Mouse (Mus musculus) heart, embryonic 14.5 days (tissue): ENCODE data around the gene Man1c1. TPM values are rescaled to one million over a fixed set of nuclear protein-coding genes. Genes with fewer than 3 reads are reported as not detected.

Source experiments
- ATAC-seq: fragments of 200-750 bp; cut with Nextera tagmentation; 2 replicates; pipeline ENCODE4 v1.8.0; 2017; ENCODE audit warnings: low read depth, moderate TSS enrichment; ENCODE audit not compliant: insufficient number of reproducible peaks, insufficient read depth, low FRiP score
- H3K27ac ChIP-seq, 2 experiments: fragments of 200-500 bp in 1 of 2; fragments of 300-500 bp in 1 of 2; sonication (generic) in 1 of 2; replicated peaks in 1 of 2; 2 replicates each; pipeline ENCODE4 v1.5.1; 2012 to 2014; ENCODE audit warnings: low read depth in 2 of 2, low read length in 2 of 2, control low read depth in 1 of 2, mild to moderate bottlenecking in 1 of 2, mixed read lengths in 1 of 2; ENCODE audit not compliant: control insufficient read depth in 1 of 2, insufficient read depth in 1 of 2
- H3K27me3 ChIP-seq: fragments of 300-500 bp; sonication (generic); 2 replicates; pipeline ENCODE4 v1.6.1; 2014; ENCODE audit warnings: mild to moderate bottlenecking, low read length, control low read depth; ENCODE audit not compliant: control insufficient read depth, insufficient read depth
- H3K36me3 ChIP-seq: fragments of 300-500 bp; sonication (generic); 2 replicates; pipeline ENCODE4 v1.6.1; 2014; ENCODE audit warnings: mild to moderate bottlenecking, control low read depth, low read length, mixed read lengths; ENCODE audit not compliant: control insufficient read depth, insufficient read depth
- H3K4me1 ChIP-seq, 2 experiments: fragments of 200-500 bp in 1 of 2; fragments of 300-500 bp in 1 of 2; sonication (generic) in 1 of 2; 2 replicates each; pipeline ENCODE4 v1.6.1; 2012 to 2014; ENCODE audit warnings: low read length in 2 of 2, control low read depth in 1 of 2, mixed read lengths in 1 of 2; ENCODE audit not compliant: control insufficient read depth in 2 of 2, insufficient read depth in 2 of 2
- H3K4me2 ChIP-seq: fragments of 300-500 bp; sonication (generic); 2 replicates; pipeline ENCODE4 v1.6.1; 2014; ENCODE audit warnings: mild to moderate bottlenecking, low read length
- H3K4me3 ChIP-seq, 2 experiments: fragments of 200-500 bp in 1 of 2; fragments of 300-500 bp in 1 of 2; sonication (generic) in 1 of 2; 2 replicates each; pipeline ENCODE4 v1.5.1; 2012 to 2014; ENCODE audit warnings: low read length in 2 of 2, mild to moderate bottlenecking in 2 of 2, control low read depth in 1 of 2, low read depth in 1 of 2, moderate library complexity in 1 of 2; ENCODE audit not compliant: control insufficient read depth in 1 of 2, insufficient read depth in 1 of 2
- H3K9ac ChIP-seq: fragments of 300-500 bp; sonication (generic); 2 replicates; pipeline ENCODE4 v1.6.1; 2014; ENCODE audit warnings: mild to moderate bottlenecking, low read length
- H3K9me3 ChIP-seq: fragments of 300-500 bp; sonication (generic); 2 replicates; pipeline ENCODE4 v1.6.1; 2016; ENCODE audit warnings: low read length, control low read depth; ENCODE audit not compliant: control insufficient read depth
- WGBS: fragments of 180-500 bp; shearing (Covaris S2); extraction: QIAGEN DNeasy Blood & Tissue Kit; methylation state at CpG from one replicate; pipeline ENCODE4 v1.1.7; 2014; 5-methylcytosine and 5-hydroxymethylcytosine counted together
- polyA plus RNA-seq: library from polyadenylated mRNA; unstranded; fragments of >200 nt; fragmentation: Nextera tagmentation; extraction: Ambion mirVana; gene quantifications from 2 replicates; pipeline ENCODE4 v1.2.1, GENCODE M21; 2014

Gene Man1c1
- polyA plus RNA-seq, 1 experiment from 2014 or later: 7.8 TPM

- Histone ChIP-seq H3K9ac (no peak overlapping the region), H3K9me3 (peaks cover 3% of the 10 kb centered on the region; the same call in 1 of the 2 replicates), H3K4me3 (no peak overlapping the region), H3K36me3 (no peaks in the 10 kb centered on the region), H3K4me1 (peaks cover 39 to 51% of the 10 kb centered on the region in 2 experiments), H3K27me3 (no peaks in the 10 kb centered on the region), H3K27ac (no peak overlapping the region), H3K4me2 (no peak overlapping the region)
- ATAC-seq: no peak
- WGBS: 56% methylated on average over 8 of the region's 8 CpGs
Observed at GRCm38 (mm10) chr4:134636406-134636805, 67.7 kb downstream of the Man1c1 start.

- H3K9ac ChIP-seq: no peak overlapping the region
- H3K4me3 ChIP-seq: no peak overlapping the region
- no peak for ATAC-seq
- WGBS: 85% methylated on average over 13 of the region's 13 CpGs
- peaks cover 3% of the 10 kb centered on the region; the same call in 1 of the 2 replicates for H3K9me3 ChIP-seq
- peaks cover 35 to 58% of the 10 kb centered on the region in 2 experiments for H3K4me1 ChIP-seq
- H3K36me3 ChIP-seq: no peaks in the 10 kb centered on the region
- H3K27ac ChIP-seq: no peak overlapping the region
- H3K4me2 ChIP-seq: no peak overlapping the region
- H3K27me3 ChIP-seq: no peaks in the 10 kb centered on the region
Observed at GRCm38 (mm10) chr4:134634001-134634400, 70.1 kb downstream of the Man1c1 start.

GRCm38 (mm10) chr4:134632131-134632711 lies 71.9 kb downstream of the Man1c1 start:
- Histone ChIP-seq H3K9ac (peak overlapping the region; percentile 57; the same call in 1 of the 2 replicates), H3K27me3 (no peaks in the 10 kb centered on the region), H3K4me2 (peak overlapping the region; percentile 12; the same call in 1 of the 2 replicates), H3K4me1 (peaks cover 42 to 68% of the 10 kb centered on the region in 2 experiments), H3K27ac (peak overlapping the region; percentile 89 to 93), H3K4me3 (no peak overlapping the region), H3K36me3 (no peaks in the 10 kb centered on the region), H3K9me3 (no peaks in the 10 kb centered on the region)
- 20% methylated on average over 13 of the region's 13 CpGs for WGBS
- peak; percentile 57; the same call in 1 of the 2 replicates for ATAC-seq

GRCm38 (mm10) chr4:134631471-134632130 lies 72.5 kb downstream of the Man1c1 start:
- Histone ChIP-seq H3K36me3 (no peaks in the 10 kb centered on the region), H3K4me2 (no peak overlapping the region), H3K9me3 (no peaks in the 10 kb centered on the region), H3K4me1 (peaks cover 45 to 68% of the 10 kb centered on the region in 2 experiments), H3K27me3 (no peaks in the 10 kb centered on the region), H3K4me3 (no peak overlapping the region), H3K9ac (peak overlapping the region; percentile 57), H3K27ac (peak overlapping the region; percentile 89 to 93)
- ATAC-seq: no peak
- 62% methylated on average over 14 of the region's 14 CpGs for WGBS

- 38% methylated on average over 10 of the region's 10 CpGs for WGBS
- H3K27me3 ChIP-seq: no peaks in the 10 kb centered on the region
- ATAC-seq: no peak
Observed at GRCm38 (mm10) chr4:134628575-134629384, 75.3 kb downstream of the Man1c1 start.

GRCm38 (mm10) chr4:134628058-134628457 lies 76.0 kb downstream of the Man1c1 start:
- Histone ChIP-seq H3K27me3 (no peaks in the 10 kb centered on the region), H3K4me1 (peaks cover 57 to 78% of the 10 kb centered on the region in 2 experiments), H3K9ac (peak overlapping the region; percentile 35; the same call in 1 of the 2 replicates), H3K4me2 (peak overlapping the region; percentile 35), H3K9me3 (no peaks in the 10 kb centered on the region), H3K4me3 (no peak overlapping the region), H3K27ac (peak overlapping the region; percentile 79 to 90), H3K36me3 (no peaks in the 10 kb centered on the region)
- WGBS: 7% methylated on average over 7 of the region's 7 CpGs
- ATAC-seq: peak; percentile 78

More at GRCm38 (mm10) chr4:134628575-134629384, 75.3 kb downstream of the Man1c1 start:
- Histone ChIP-seq H3K27ac (peak overlapping the region; percentile 79 to 90), H3K36me3 (no peaks in the 10 kb centered on the region), H3K4me1 (peaks cover 62 to 84% of the 10 kb centered on the region in 2 experiments), H3K9me3 (no peaks in the 10 kb centered on the region), H3K4me2 (no peak overlapping the region), H3K4me3 (no peak overlapping the region), H3K9ac (0 out of 2 replicates have a peak overlapping the region, but pooled peaks have one; percentile 25)

- Histone ChIP-seq H3K27me3 (no peaks in the 10 kb centered on the region), H3K36me3 (no peaks in the 10 kb centered on the region), H3K9ac (peak overlapping the region; percentile 48; the same call in 1 of the 2 replicates), H3K4me1 (peaks cover 48 to 68% of the 10 kb centered on the region in 2 experiments), H3K9me3 (0 out of 2 replicates have a peak, but pooled peaks cover 3% of the 10 kb centered on the region), H3K4me2 (0 out of 2 replicates have a peak overlapping the region, but pooled peaks have one; percentile 8), H3K4me3 (no peak overlapping the region), H3K27ac (peak overlapping the region; percentile 23 to 90)
- no peak for ATAC-seq
- 55% methylated on average over 2 of the region's 2 CpGs for WGBS
Observed at GRCm38 (mm10) chr4:134626883-134627282, 77.2 kb downstream of the Man1c1 start.
